Mouse (Mus musculus) erythroblast, embryonic 14.5 days (primary cell): ENCODE data around the gene Mroh3. TPM values are rescaled to one million over a fixed set of nuclear protein-coding genes. Genes with fewer than 3 reads are reported as not detected.

ENCODE experiments used
- H3K27me3 ChIP-seq: 2 replicates; pipeline ENCODE4 v1.6.1; 2012; ENCODE audit warnings: inconsistent platforms; ENCODE audit not compliant: control insufficient read depth
- H3K36me3 ChIP-seq: 2 replicates; pipeline ENCODE4 v1.6.1; 2012; ENCODE audit warnings: mild to moderate bottlenecking, inconsistent platforms; ENCODE audit not compliant: control insufficient read depth
- H3K4me1 ChIP-seq: 2 replicates; pipeline ENCODE4 v1.6.1; 2012; ENCODE audit warnings: inconsistent platforms; ENCODE audit not compliant: control insufficient read depth
- H3K4me3 ChIP-seq: replicated peaks from 2 replicates; pipeline ENCODE3; 2012; ENCODE audit warnings: moderate library complexity, mild to moderate bottlenecking, inconsistent platforms
- H3K9me3 ChIP-seq: 2 replicates; pipeline ENCODE4 v1.6.1; 2012; ENCODE audit warnings: low read length, inconsistent platforms, mixed read lengths; ENCODE audit not compliant: control insufficient read depth
- GATA1 ChIP-seq: IDR thresholded peaks from 2 replicates; pipeline ENCODE4 v1.6.1; 2012; ENCODE audit warnings: low read length, inconsistent platforms, mixed read lengths
- TAL1 ChIP-seq: IDR thresholded peaks from 3 replicates; pipeline ENCODE4 v1.6.1; 2012; ENCODE audit warnings: low read length, inconsistent platforms, mixed read lengths
- polyA plus RNA-seq: library from polyadenylated mRNA; stranded (reverse); fragments of >175 nt; gene quantifications from 2 replicates; pipeline ENCODE4 v1.2.3, GENCODE M21; 2012

Gene Mroh3
- polyA plus RNA-seq, 1 experiment = not detected

DNA sequence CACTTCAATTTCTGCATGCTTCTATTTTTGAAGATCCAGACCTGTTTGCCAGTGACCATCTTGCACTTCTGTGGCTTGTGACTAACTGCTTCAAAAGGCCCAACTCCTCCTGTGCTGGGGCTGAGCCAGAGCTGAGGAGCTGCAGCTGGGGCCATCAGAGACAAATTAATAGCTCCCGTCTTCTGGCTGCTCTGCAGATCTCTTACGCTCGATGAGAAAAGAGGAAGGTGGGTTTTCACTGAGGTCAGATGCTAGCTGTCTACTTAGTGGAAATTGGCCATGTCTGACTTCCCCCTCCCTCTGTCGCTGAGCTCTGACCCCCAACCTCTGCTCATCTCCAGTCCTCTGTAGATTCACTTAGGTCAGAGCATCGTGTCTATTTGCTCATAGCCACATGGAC is 37.0 kb upstream of the Mroh3 start:
- H3K9me3 ChIP-seq = no peaks in the 10 kb centered on the region
- H3K4me1 ChIP-seq = no peaks in the 10 kb centered on the region; the same call in 1 of the 2 replicates
- H3K36me3 ChIP-seq = no peaks in the 10 kb centered on the region
- peaks cover 2% of the 10 kb centered on the region; the same call in 1 of the 2 replicates for H3K27me3 ChIP-seq
- TF ChIP-seq TAL1 (no peak), GATA1 (no peak)
- H3K4me3 ChIP-seq = no peak overlapping the region

DNA sequence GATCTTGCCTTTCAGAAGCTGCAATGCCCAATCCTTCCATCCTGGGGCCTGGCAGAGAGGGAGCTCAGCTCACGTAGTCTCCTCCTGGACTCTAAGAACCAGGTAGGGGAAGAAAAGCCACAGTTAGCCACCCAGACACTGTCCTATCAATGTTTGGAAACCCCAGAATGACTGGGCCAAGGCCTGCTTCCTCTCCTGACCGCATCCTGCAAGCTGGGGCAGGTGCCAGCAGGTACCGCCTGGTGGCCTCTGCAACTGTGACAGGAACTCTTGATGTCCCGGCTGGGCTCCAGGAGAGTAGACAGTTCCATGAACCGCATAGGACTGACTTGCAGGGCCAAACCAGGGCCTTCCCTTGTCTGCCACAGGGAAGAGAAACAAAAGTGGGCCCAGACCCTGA is 34.8 kb upstream of the Mroh3 start:
- Histone ChIP-seq H3K36me3 (no peaks in the 10 kb centered on the region), H3K27me3 (peaks cover 4% of the 10 kb centered on the region; the same call in 1 of the 2 replicates), H3K9me3 (no peaks in the 10 kb centered on the region), H3K4me1 (no peaks in the 10 kb centered on the region), H3K4me3 (no peak overlapping the region)
- TF ChIP-seq TAL1 = no peak
- TF ChIP-seq GATA1 = no peak

GRCm38 (mm10) chr1:136244469-136244868 is 31.8 kb upstream of the Mroh3 start:
- H3K27me3 ChIP-seq = peaks cover 6% of the 10 kb centered on the region; the same call in 1 of the 2 replicates
- no peaks in the 10 kb centered on the region for H3K4me1 ChIP-seq
- no peaks in the 10 kb centered on the region for H3K36me3 ChIP-seq
- TF ChIP-seq GATA1 (no peak), TAL1 (no peak)
- H3K9me3 ChIP-seq = no peaks in the 10 kb centered on the region
- no peak overlapping the region for H3K4me3 ChIP-seq

DNA sequence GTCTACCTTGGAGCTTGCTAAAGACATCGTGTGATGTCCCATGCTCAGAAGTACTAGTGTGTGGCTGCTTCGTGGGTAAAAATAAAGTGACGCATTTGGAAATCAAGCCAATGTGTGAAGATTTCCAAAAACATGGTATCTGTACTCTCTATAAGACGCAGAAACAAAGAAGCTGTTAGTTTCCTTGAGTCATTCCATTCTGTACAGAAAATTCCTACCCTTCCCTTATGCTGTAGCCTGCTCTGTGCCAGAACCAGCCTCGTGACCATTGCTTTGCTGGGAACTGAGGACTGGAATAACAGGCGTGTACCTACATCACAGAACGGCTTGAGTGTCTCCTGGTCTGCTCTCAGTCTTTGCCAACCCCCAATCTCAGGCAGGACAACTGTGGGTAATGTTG is 29.2 kb upstream of the Mroh3 start:
- TF ChIP-seq GATA1 (no peak), TAL1 (no peak)
- Histone ChIP-seq H3K36me3 (no peaks in the 10 kb centered on the region), H3K4me1 (peaks cover 3% of the 10 kb centered on the region; the same call in 1 of the 2 replicates), H3K27me3 (peaks cover 10% of the 10 kb centered on the region), H3K9me3 (no peaks in the 10 kb centered on the region), H3K4me3 (no peak overlapping the region)

- Histone ChIP-seq H3K27me3 (peaks cover 41% of the 10 kb centered on the region), H3K9me3 (peaks cover 4% of the 10 kb centered on the region; the same call in 1 of the 2 replicates), H3K36me3 (no peaks in the 10 kb centered on the region), H3K4me1 (peaks cover 12% of the 10 kb centered on the region), H3K4me3 (no peak overlapping the region)
- TF ChIP-seq GATA1 (no peak), TAL1 (no peak)
Measured at GRCm38 (mm10) chr1:136238495-136238894, 25.9 kb upstream of the Mroh3 start.

GRCm38 (mm10) chr1:136234595-136235092 is 22.0 kb upstream of the Mroh3 start:
- TF ChIP-seq GATA1 = no peak
- no peak for TF ChIP-seq TAL1
- Histone ChIP-seq H3K9me3 (peaks cover 4% of the 10 kb centered on the region; the same call in 1 of the 2 replicates), H3K27me3 (peaks cover 75% of the 10 kb centered on the region), H3K4me1 (peaks cover 14% of the 10 kb centered on the region), H3K4me3 (peak overlapping the region; percentile 53), H3K36me3 (no peaks in the 10 kb centered on the region)

- H3K4me1 ChIP-seq = peaks cover 14% of the 10 kb centered on the region
- peaks cover 81% of the 10 kb centered on the region for H3K27me3 ChIP-seq
- TF ChIP-seq GATA1 (no peak), TAL1 (no peak)
- no peaks in the 10 kb centered on the region for H3K36me3 ChIP-seq
- H3K9me3 ChIP-seq = peaks cover 4% of the 10 kb centered on the region; the same call in 1 of the 2 replicates
- peak within 1 kb of the TSS; percentile 53 for H3K4me3 ChIP-seq
Measured at GRCm38 (mm10) chr1:136233892-136234594, 21.4 kb upstream of the Mroh3 start, which contains the start of gene Inava. Gene Inava (minus strand): TSS chr1:136234264.

DNA sequence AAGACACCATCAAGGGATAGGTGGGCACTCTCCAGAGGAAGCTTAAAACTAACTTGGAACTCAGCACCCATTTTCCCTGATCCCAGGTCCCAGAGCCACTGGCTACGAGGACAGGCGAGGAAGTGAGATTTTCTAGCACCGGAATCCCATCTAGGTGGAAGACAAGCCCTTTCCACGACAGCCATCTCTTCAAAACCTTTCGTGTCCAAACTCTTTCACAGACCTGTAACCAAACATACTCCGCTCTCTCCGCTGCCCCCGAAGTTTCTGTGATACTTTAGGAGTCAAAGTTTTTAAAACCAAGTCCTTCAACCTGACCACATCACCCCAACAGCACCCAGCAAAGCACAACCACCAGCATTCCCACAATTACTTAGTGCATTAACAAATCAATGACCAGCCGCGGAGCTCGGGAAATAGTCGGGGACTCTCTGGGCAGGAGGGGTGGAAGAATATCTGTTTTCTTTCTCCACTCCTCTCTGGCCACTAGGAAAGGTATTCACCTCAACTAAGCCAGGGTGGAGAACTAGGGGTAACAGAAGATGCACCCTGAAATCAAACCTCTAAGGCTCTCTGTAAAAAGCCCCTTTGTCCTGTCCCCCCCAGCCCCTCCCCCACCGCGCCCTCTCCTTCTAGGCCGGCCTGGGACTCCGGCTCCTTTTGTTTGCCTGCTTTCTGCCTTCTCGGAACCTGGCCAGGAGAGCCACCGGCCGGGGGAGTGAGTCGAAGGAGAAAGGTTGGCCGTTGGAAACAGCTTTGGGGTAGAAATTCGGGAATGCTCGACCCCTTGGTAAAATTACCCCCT is 20.6 kb upstream of the Mroh3 start:
- Histone ChIP-seq H3K36me3 (no peaks in the 10 kb centered on the region), H3K4me1 (peaks cover 14% of the 10 kb centered on the region), H3K9me3 (peaks cover 4% of the 10 kb centered on the region; the same call in 1 of the 2 replicates), H3K4me3 (no peak overlapping the region), H3K27me3 (peaks cover 85% of the 10 kb centered on the region)
- TF ChIP-seq TAL1 (no peak), GATA1 (no peak)
